Comparison of ENCODE assay signal across 8 mouse cellular contexts in genomic region chr10:84532911-84533882, GRCm38 (mm10). TPM values are rescaled to one million over a fixed set of nuclear protein-coding genes. Genes with fewer than 3 reads are reported as not detected.
DNase-seq lines count a peak whose midpoint lies in the region; ATAC-seq lines count a peak whose summit lies in the region.

No protein-coding gene starts in this region.

- peaks cover 45% of the 10 kb centered on the region for H3K4me1 ChIP-seq in forebrain, embryonic 12.5 days

- H3K9me3 ChIP-seq in forebrain, embryonic 12.5 days, result no peaks in the 10 kb centered on the region

- peaks cover 22% of the 10 kb centered on the region for H3K36me3 ChIP-seq in forebrain, embryonic 12.5 days (replicated peaks)

- peak overlapping the region; percentile 89 for H3K27ac ChIP-seq in forebrain, embryonic 12.5 days

- H3K9ac ChIP-seq in forebrain, embryonic 12.5 days, result peak overlapping the region; percentile 95

- peak; percentile 73 for ATAC-seq in cerebellum, adult (ENCODE audit: insufficient number of reproducible peaks, low FRiP score, low TSS enrichment)
- ATAC-seq in forebrain, embryonic 12.5 days (ENCODE audit: low FRiP score), result peak; percentile 57

- intact Hi-C loops in heart, postnatal 14 days (cut with DNase I), result loop anchor here (5.0 kb wide), 2 partner anchors 44 to 89 kb away; partner anchors contain the start of genes Polr3b and Tcp11l2
- intact Hi-C loops in left cerebral cortex, postnatal 10 days (cut with DNase I), result loop anchor here (5.0 kb wide), 2 partner anchors 44 to 89 kb away; partner anchors contain the start of genes Polr3b and Tcp11l2

- H3K4me3 ChIP-seq in forebrain, embryonic 12.5 days (replicated peaks), result peak overlapping the region; percentile 95

- under 1% methylated on average over 69 of the region's 72 CpGs for WGBS in forebrain, embryonic 12.5 days

- peak; percentile 70 to 88 for DNase-seq in adrenal gland, adult (ENCODE audit: inconsistent age in 2 of 2, low spot score in 1 of 2)
- DNase-seq in adrenal gland, adult 8-10 months, result no peak
- peak; percentile 68 to 72 for DNase-seq in heart, postnatal 14 days
- DNase-seq in left cerebral cortex, postnatal 10 days (ENCODE audit: extremely low spot score in 1 of 2, low spot score in 2 of 2), result peak; percentile 37 to 75
- peak; percentile 65 for DNase-seq in mesoderm, embryonic 11.5 days (ENCODE audit: low read depth, low spot score)
- peak; percentile 14 to 16 for DNase-seq in spleen, postnatal 36 days (ENCODE audit: low spot score in 2 of 2)

- H3K27me3 ChIP-seq in forebrain, embryonic 12.5 days, result no peaks in the 10 kb centered on the region

- H3K4me2 ChIP-seq in forebrain, embryonic 12.5 days, result peak overlapping the region; percentile 79

RNA-seq across cellular contexts. Expression of gene Ckap4, which starts 0.7 kb away (rescaled TPM):
- 10 to 100 TPM; 27.5 to 33.1 (median 29.3) TPM for total RNA-seq in adrenal gland, adult 8-10 months (2022)
- 72.0 and 72.2 TPM in 2 replicates for polyA plus RNA-seq in forebrain, embryonic 12.5 days (2016; fragmentation: Nextera tagmentation; extraction: Ambion mirVana)
- total RNA-seq in heart, postnatal 14 days (2021), result 10 to 100 TPM; 34.1 to 44.0 TPM
- 10 to 100 TPM; 40.1 to 42.1 TPM for total RNA-seq in left cerebral cortex, postnatal 10 days (2021)

RNA-seq across cellular contexts. Expression of gene Tcp11l2, which starts 43.2 kb away (rescaled TPM):
- total RNA-seq in adrenal gland, adult 8-10 months (2022), result 10 to 100 TPM; 45.8 to 51.1 (median 48.8) TPM
- polyA plus RNA-seq in forebrain, embryonic 12.5 days (2016; fragmentation: Nextera tagmentation; extraction: Ambion mirVana), result 10.3 and 11.0 TPM in 2 replicates
- total RNA-seq in heart, postnatal 14 days (2021), result 100 to 1,000 TPM in 1 of 2 experiments, 10 to 100 TPM in 1; 96.1 to 120 TPM
- 10 to 100 TPM; 17.7 to 17.9 TPM for total RNA-seq in left cerebral cortex, postnatal 10 days (2021)
